Mouse (Mus musculus): ENCODE data around the gene Calr.

DNA sequence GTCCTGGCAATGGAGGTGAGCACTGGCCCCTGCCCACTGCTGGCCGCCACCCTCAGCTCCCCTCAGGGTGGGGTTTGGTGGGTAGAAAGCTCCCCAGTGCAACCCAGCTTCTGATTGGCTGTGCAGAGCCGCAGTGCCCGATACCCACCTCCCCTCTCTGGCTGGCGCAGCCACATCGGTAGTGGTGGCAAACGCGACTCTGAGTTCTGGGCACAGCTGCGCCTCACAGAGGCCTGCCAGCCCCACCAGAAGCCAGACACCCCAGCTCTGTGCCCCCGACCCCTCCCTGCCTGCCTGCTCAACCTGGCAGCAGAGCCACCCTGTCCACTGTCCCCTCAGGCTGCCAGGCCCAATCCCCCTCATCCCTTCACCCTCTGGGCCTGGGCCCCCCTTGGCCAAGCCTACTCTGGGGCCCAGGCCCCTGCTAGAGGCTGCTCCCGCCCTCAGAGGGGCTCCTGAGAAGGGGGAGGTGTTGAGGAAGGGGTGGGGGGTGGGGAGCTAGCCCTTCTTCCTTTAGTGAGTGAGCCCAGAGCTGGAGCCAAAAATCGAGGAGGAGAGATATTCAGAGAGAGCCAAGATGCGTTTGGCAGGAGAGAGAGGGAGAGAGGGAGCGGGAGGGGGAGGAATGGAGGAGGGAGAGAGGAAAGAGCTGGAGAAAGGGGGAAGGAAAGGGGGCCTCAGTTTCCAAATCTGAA lies 52.8 kb downstream of the Calr start:
- TF ChIP-seq ZNF384 (IDR thresholded peaks at IDR 0.05; ENCODE audit: low read depth, low read length) (no peak), HCFC1 (IDR thresholded peaks at IDR 0.05; ENCODE audit: borderline replicate concordance, insufficient read depth, low read length) (no peak), CHD2 (IDR thresholded peaks at IDR 0.05; ENCODE audit: low read depth, low read length) (no peak), MAFK (IDR thresholded peaks at IDR 0.05; ENCODE audit: insufficient read depth, low read depth, low read length) (no peak), ZC3H11A (IDR thresholded peaks at IDR 0.05; ENCODE audit: borderline replicate concordance, low read depth, low read length) (no peak)

Measured in ES-E14 (cell line).